Mouse (Mus musculus) ovary, postnatal 10 days (tissue): ENCODE results near the gene Akr1c20.

Experiments used
- DNase-seq: peaks from one replicate; pipeline ENCODE4 v3.0.0; 2022; ENCODE audit warnings: low spot score

The Akr1c20 gene

GRCm38 (mm10) chr13:4523201-4523838 is at the start of gene Akr1c20:
TSS of gene Akr1c20 (minus strand) at chr13:4523345.
- no peak for DNase-seq

GRCm38 (mm10) chr13:4565996-4566395 is 42.9 kb upstream of the Akr1c20 start:
- no peak for DNase-seq

- no peak for DNase-seq
Measured at GRCm38 (mm10) chr13:4560500-4560899, 37.4 kb upstream of the Akr1c20 start.

GRCm38 (mm10) chr13:4559143-4559542 is 36.0 kb upstream of the Akr1c20 start:
- DNase-seq = no peak

- no peak for DNase-seq
Measured at GRCm38 (mm10) chr13:4514811-4515210, 8.3 kb downstream of the Akr1c20 start.

- DNase-seq = no peak
Measured at GRCm38 (mm10) chr13:4467896-4468295, 55.2 kb downstream of the Akr1c20 start.

GRCm38 (mm10) chr13:4465641-4466040 is 57.5 kb downstream of the Akr1c20 start:
- no peak for DNase-seq
